Mouse (Mus musculus) liver, embryonic 16.5 days (tissue): ENCODE data around the gene Gm28043. TPM values are rescaled to one million over a fixed set of nuclear protein-coding genes. Genes with fewer than 3 reads are reported as not detected.

Experiments
- ATAC-seq: fragments of 200-750 bp; cut with Nextera tagmentation; 2 replicates; pipeline ENCODE4 v1.8.0; 2017; ENCODE audit warnings: low read depth, mild to moderate bottlenecking, moderate number of reproducible peaks, moderate library complexity
- H3K27ac ChIP-seq: fragments of 300-500 bp; sonication (generic); 2 replicates; pipeline ENCODE4 v1.5.1; 2014; ENCODE audit warnings: mild to moderate bottlenecking, low read length
- H3K27me3 ChIP-seq: fragments of 300-500 bp; sonication (generic); 2 replicates; pipeline ENCODE4 v1.6.1; 2014; ENCODE audit warnings: low read depth, low read length, mixed read lengths; ENCODE audit not compliant: control insufficient read depth, insufficient read depth
- H3K36me3 ChIP-seq: fragments of 300-500 bp; sonication (generic); 2 replicates; pipeline ENCODE4 v1.6.1; 2014; ENCODE audit warnings: mild to moderate bottlenecking; ENCODE audit not compliant: control insufficient read depth, insufficient read depth
- H3K4me1 ChIP-seq: fragments of 300-500 bp; sonication (generic); 2 replicates; pipeline ENCODE4 v1.6.1; 2014; ENCODE audit warnings: low read depth, low read length, mixed read lengths; ENCODE audit not compliant: control insufficient read depth
- H3K4me2 ChIP-seq: fragments of 300-500 bp; sonication (generic); 2 replicates; pipeline ENCODE4 v1.6.1; 2014; ENCODE audit warnings: low read depth, low read length, mixed read lengths
- H3K4me3 ChIP-seq: fragments of 300-500 bp; sonication (generic); 2 replicates; pipeline ENCODE4 v1.5.1; 2014; ENCODE audit warnings: low read depth, mild to moderate bottlenecking, low read length
- H3K9ac ChIP-seq: fragments of 300-500 bp; sonication (generic); 2 replicates; pipeline ENCODE4 v1.6.1; 2014; ENCODE audit warnings: low read depth, low read length
- H3K9me3 ChIP-seq: fragments of 300-500 bp; sonication (generic); replicated peaks from 2 replicates; pipeline ENCODE4 v1.6.1; 2016; ENCODE audit warnings: low read length; ENCODE audit not compliant: control insufficient read depth
- WGBS: fragments of 180-500 bp; shearing (Covaris S2); extraction: QIAGEN DNeasy Blood & Tissue Kit; methylation state at CpG from one replicate; pipeline ENCODE4 v1.1.7; 2014; ENCODE audit not compliant: insufficient replicate concordance; 5-methylcytosine and 5-hydroxymethylcytosine counted together
- polyA plus RNA-seq: library from polyadenylated mRNA; unstranded; fragments of >200 nt; fragmentation: Nextera tagmentation; extraction: Ambion mirVana; gene quantifications from 2 replicates; pipeline ENCODE4 v1.2.1, GENCODE M21; 2015

The Gm28043 gene
- polyA plus RNA-seq, 1 experiment from 2014 or later: 1.3 TPM

GRCm38 (mm10) chr17:29668051-29668986 lies 53.6 kb downstream of the Gm28043 start:
- peaks cover 18% of the 10 kb centered on the region for H3K36me3 ChIP-seq

GRCm38 (mm10) chr17:29669030-29669429 lies 54.4 kb downstream of the Gm28043 start:
- WGBS: 46% methylated on average over 4 of the region's 4 CpGs
- Histone ChIP-seq H3K9ac (no peak overlapping the region), H3K27me3 (no peaks in the 10 kb centered on the region), H3K4me2 (peak overlapping the region; percentile 57), H3K27ac (peak overlapping the region; percentile 29), H3K4me3 (no peak overlapping the region), H3K4me1 (peaks cover 24% of the 10 kb centered on the region), H3K9me3 (no peaks in the 10 kb centered on the region), H3K36me3 (peaks cover 18% of the 10 kb centered on the region)
- peak; percentile 54 for ATAC-seq

More at GRCm38 (mm10) chr17:29668051-29668986, 53.6 kb downstream of the Gm28043 start:
- no peak overlapping the region for H3K27ac ChIP-seq
- H3K9ac ChIP-seq: no peak overlapping the region
- no peak overlapping the region for H3K4me2 ChIP-seq
- no peak for ATAC-seq
- H3K9me3 ChIP-seq: no peaks in the 10 kb centered on the region
- 87% methylated on average over 10 of the region's 10 CpGs for WGBS
- H3K4me1 ChIP-seq: peaks cover 24% of the 10 kb centered on the region
- no peaks in the 10 kb centered on the region for H3K27me3 ChIP-seq
- H3K4me3 ChIP-seq: no peak overlapping the region

GRCm38 (mm10) chr17:29669936-29670335 lies 55.3 kb downstream of the Gm28043 start:
- Histone ChIP-seq H3K4me3 (0 out of 2 replicates have a peak overlapping the region, but pooled peaks have one; percentile 14), H3K4me1 (peaks cover 24% of the 10 kb centered on the region), H3K36me3 (peaks cover 20% of the 10 kb centered on the region), H3K9ac (0 out of 2 replicates have a peak overlapping the region, but pooled peaks have one; percentile 26), H3K27me3 (no peaks in the 10 kb centered on the region), H3K27ac (peak overlapping the region; percentile 86), H3K9me3 (no peaks in the 10 kb centered on the region), H3K4me2 (peak overlapping the region; percentile 57)
- ATAC-seq: peak; percentile 98

- Histone ChIP-seq H3K27ac (no peak overlapping the region), H3K36me3 (peaks cover 26% of the 10 kb centered on the region), H3K9me3 (no peaks in the 10 kb centered on the region), H3K9ac (no peak overlapping the region), H3K4me3 (no peak overlapping the region), H3K4me2 (no peak overlapping the region), H3K4me1 (peaks cover 24% of the 10 kb centered on the region), H3K27me3 (no peaks in the 10 kb centered on the region)
- ATAC-seq: no peak
- WGBS: 71% methylated on average over 2 of the region's 2 CpGs
Observed at GRCm38 (mm10) chr17:29671021-29671420, 56.3 kb downstream of the Gm28043 start.

GRCm38 (mm10) chr17:29673325-29673724 lies 58.6 kb downstream of the Gm28043 start:
- no peak for ATAC-seq
- H3K4me3 ChIP-seq: no peak overlapping the region
- no peak overlapping the region for H3K4me2 ChIP-seq
- 85% methylated on average over 4 of the region's 4 CpGs for WGBS
- H3K9ac ChIP-seq: no peak overlapping the region
- peaks cover 23% of the 10 kb centered on the region for H3K4me1 ChIP-seq
- H3K27me3 ChIP-seq: no peaks in the 10 kb centered on the region
- no peak overlapping the region for H3K27ac ChIP-seq
- peaks cover 44% of the 10 kb centered on the region for H3K36me3 ChIP-seq
- no peaks in the 10 kb centered on the region for H3K9me3 ChIP-seq

GRCm38 (mm10) chr17:29678526-29678925 lies 63.9 kb downstream of the Gm28043 start:
- Histone ChIP-seq H3K9me3 (no peaks in the 10 kb centered on the region), H3K36me3 (peaks cover 79% of the 10 kb centered on the region), H3K27me3 (no peaks in the 10 kb centered on the region), H3K4me1 (no peaks in the 10 kb centered on the region), H3K4me2 (no peak overlapping the region), H3K4me3 (no peak overlapping the region), H3K9ac (no peak overlapping the region), H3K27ac (no peak overlapping the region)
- 80% methylated on average over 8 of the region's 8 CpGs for WGBS
- no peak for ATAC-seq

- no peak overlapping the region for H3K27ac ChIP-seq
- no peaks in the 10 kb centered on the region for H3K27me3 ChIP-seq
- H3K9me3 ChIP-seq: no peaks in the 10 kb centered on the region
- H3K4me3 ChIP-seq: no peak overlapping the region
- ATAC-seq: no peak
- 76% methylated on average over 6 of the region's 6 CpGs for WGBS
- H3K4me1 ChIP-seq: peaks cover 4% of the 10 kb centered on the region
- no peak overlapping the region for H3K4me2 ChIP-seq
- peaks cover 76% of the 10 kb centered on the region for H3K36me3 ChIP-seq
- H3K9ac ChIP-seq: no peak overlapping the region
Observed at GRCm38 (mm10) chr17:29679038-29679767, 64.5 kb downstream of the Gm28043 start.

- H3K36me3 ChIP-seq: peaks cover 70% of the 10 kb centered on the region
- 85% methylated on average over 2 of the region's 2 CpGs for WGBS
- H3K4me1 ChIP-seq: peaks cover 14% of the 10 kb centered on the region
- H3K9ac ChIP-seq: no peak overlapping the region
- 0 out of 2 replicates have a peak overlapping the region, but pooled peaks have one; percentile 11 for H3K27ac ChIP-seq
- no peak for ATAC-seq
- H3K27me3 ChIP-seq: no peaks in the 10 kb centered on the region
- H3K4me3 ChIP-seq: no peak overlapping the region
- H3K4me2 ChIP-seq: no peak overlapping the region
- H3K9me3 ChIP-seq: no peaks in the 10 kb centered on the region
Observed at GRCm38 (mm10) chr17:29680174-29680573, 65.5 kb downstream of the Gm28043 start.

- Histone ChIP-seq H3K4me1 (peaks cover 22% of the 10 kb centered on the region), H3K36me3 (peaks cover 68% of the 10 kb centered on the region), H3K9ac (no peak overlapping the region), H3K4me3 (no peak overlapping the region), H3K9me3 (no peaks in the 10 kb centered on the region), H3K27ac (no peak overlapping the region), H3K4me2 (no peak overlapping the region), H3K27me3 (no peaks in the 10 kb centered on the region)
- ATAC-seq: no peak
- 71% methylated on average over 2 of the region's 2 CpGs for WGBS
Observed at GRCm38 (mm10) chr17:29680921-29681320, 66.2 kb downstream of the Gm28043 start.
